Mouse (Mus musculus) brain, embryonic 18.5 days (tissue): ENCODE results near the gene Hoxb3.

Experiments used
- DNase-seq: peaks from one replicate; pipeline ENCODE4 v3.0.0-alpha.2; 2012; ENCODE audit warnings: low read depth, low spot score

Gene Hoxb3

DNA sequence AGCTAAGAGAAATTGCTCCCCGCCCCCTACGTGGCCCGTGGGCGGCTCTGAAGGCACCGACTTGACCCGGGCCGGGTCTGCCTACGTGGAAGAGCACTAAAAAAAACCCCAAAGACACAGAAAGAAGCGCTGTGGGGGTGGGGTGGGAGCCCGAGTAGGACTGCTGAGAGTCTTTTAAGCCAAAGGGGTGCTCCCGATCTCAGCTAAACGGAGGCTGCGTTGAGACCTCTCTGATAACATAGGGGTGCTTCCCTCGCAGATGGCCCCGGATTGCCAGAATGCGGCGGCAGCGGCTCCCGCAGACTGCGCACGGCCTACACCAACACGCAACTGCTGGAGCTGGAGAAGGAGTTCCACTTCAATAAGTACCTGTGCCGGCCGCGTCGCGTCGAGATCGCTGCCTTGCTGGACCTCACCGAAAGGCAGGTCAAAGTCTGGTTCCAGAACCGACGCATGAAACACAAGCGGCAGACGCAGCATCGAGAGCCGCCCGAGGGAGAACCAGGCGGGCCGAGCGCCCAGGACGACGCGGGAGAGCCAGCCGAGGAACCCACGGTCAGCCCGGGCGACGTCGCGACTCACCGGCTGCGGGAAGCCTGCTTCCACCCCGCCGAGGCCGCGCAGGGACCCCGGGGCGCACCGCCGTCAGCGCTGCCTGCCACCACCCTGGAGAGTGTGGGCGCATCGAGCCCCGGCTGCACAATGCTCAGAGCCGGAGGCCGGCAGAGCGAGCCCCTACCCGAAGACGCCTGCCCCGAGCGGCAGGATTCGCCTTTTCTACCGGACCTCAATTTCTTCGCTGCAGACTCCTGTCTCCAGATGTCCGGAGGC lies 29.8 kb downstream of the Hoxb3 start:
- DNase-seq, result no peak

DNA sequence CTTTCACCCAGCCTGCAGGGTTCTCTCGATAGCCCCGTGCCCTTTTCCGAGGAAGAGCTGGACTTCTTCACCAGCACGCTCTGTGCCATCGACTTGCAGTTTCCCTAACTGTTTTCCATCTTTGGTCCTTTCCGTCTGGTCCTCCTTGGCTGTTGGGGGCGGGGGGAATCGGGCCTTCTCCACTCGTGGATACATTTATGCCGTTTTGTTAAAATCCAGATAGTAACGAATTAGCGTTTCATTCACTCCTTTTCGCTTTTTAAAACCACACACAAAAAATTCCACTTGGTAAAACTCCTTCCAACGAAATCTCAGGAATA lies 30.4 kb downstream of the Hoxb3 start:
- DNase-seq, result no peak

DNA sequence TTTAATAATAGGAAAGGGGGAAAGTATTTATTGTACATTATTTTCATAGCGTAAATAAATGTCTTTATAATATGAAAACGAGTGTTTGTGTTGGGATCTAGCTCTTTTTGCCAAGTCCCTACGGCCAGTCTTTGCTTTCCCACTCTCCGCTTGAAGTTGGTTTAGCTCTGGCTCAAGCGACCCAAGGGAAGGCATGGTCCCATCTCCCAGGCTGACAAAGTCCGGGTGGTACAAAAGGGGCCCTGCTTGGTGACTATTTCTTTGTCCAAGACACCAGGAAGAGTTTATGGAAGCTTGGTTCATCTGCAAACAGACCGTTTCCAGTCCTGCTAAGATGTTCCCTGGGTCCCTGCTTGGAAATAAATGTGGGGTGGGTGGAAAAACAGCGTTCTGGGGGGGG lies 30.8 kb downstream of the Hoxb3 start:
- DNase-seq, result no peak

DNA sequence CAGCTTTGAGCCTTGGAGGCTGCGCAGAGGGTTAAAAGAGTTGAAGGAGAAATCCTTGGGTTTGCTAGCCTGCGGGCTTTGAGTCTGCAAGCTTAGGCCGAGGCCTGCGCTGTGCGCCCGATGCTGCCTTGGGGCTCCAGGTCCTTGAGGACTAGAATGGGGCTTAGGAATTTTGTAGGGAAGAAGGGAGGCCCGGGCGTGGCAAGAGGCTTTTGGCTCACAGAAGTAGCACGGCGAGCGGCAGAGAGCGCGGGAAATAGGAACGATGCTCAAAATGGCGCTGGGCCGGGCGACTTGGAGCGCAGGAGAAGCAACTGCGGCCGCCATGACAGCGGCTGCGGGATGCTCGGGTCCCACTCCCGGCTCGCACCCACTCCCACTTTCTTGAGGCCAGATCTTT lies 31.2 kb downstream of the Hoxb3 start:
- no peak for DNase-seq

DNA sequence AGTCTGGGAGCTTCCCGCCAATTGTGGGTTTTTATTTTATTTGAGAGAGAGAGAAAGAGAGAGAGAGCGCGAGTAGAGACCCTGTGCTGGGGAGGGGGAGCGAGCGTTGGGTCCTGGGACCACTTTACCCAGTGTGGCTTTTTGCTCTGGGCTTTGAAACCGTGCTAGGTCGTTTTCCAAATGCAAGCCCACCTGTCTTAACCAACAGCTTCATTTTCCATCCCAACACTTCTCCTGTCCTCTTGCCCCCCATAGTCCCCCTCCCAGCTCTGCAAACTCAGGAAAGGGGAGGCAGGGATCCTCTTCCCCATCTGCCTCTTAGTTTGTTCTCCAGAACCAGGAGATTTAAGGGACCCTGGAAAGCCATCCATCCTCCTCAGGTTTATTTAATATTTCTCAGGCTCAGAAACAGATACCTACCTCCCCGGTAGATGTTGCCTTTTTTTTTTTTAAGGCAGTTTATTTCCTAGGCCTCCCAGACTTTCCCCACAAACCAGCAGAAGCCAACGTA lies 31.7 kb downstream of the Hoxb3 start:
- DNase-seq, result no peak

- DNase-seq, result no peak
Measured at GRCm38 (mm10) chr11:96363807-96364206, 40.7 kb downstream of the Hoxb3 start.

GRCm38 (mm10) chr11:96365441-96366091 lies 42.4 kb downstream of the Hoxb3 start, which contains the start of gene Hoxb1:
Hoxb1 (plus strand) TSS chr11:96365752.
- no peak for DNase-seq

DNA sequence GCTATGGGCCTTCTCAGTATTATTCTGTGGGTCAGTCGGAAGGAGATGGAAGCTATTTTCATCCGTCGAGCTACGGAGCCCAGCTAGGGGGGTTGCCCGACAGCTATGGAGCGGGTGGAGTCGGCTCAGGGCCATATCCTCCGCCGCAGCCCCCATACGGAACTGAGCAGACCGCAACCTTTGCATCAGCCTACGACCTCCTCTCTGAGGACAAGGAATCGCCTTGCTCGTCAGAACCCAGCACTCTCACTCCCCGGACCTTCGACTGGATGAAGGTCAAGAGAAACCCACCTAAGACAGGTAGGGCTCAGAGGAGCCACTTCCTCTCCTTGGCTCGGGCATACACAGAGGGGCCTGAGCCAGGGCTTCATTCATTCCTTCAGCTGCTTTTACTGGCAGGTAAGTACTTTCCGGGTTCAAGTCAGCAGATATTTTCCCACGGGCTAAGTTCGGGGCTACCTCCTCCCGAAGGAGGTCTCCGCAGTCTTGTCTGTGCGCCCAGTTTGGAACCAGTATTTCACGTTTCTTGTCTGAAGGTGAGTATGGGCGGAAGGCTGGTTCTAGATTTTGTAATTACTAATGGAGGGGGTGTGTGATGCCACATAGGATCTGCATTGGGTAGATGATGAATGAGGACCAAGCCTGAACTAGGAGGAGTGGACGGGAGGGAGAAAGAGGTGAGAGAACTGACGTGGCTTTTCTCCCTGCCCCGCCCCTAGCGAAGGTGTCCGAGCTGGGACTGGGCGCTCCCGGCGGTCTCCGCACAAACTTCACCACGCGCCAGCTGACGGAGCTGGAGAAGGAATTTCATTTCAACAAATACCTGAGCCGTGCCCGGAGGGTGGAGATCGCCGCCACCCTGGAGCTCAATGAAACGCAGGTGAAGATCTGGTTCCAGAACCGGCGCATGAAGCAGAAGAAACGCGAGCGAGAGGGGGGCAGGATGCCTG lies 43.2 kb downstream of the Hoxb3 start:
- no peak for DNase-seq

DNA sequence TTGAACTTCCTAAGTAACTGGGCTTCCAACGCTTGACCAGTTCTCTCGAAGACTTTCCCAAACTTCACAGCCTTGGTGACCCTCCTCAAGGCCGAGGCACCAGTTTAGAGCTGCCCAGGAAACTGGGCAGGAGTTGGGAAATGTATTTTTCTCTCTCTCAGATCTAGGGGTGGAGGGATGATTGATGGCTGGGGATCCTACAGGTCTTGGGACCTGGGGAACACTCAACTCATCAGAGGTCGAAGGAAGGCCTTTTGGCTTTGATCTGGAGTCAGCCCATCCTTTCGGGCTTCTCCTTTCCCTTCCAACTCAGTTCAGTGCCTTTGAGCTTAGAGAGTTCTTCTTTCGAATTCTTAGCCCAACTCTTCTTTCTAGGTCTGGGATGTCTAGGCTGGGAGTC lies 44.0 kb downstream of the Hoxb3 start:
- DNase-seq, result no peak

DNA sequence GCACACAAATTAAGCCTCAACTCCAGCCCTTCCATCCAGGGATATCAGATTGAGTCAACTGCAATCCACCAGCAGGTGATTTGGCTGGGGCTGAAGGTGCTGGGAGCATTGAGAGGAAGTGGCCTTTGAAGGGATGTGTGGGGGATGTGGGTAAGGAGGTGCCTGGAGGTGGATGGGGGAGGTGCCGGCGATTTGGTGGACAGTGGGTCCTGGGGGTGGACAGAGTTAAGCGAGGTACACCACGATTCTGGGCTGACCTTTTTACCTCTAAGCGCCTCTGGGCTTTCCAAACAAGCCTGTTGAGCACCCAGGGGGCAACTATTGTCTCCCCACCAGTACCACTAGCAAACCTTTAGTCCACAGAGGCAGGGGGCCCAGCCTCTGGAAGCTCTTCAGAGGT lies 45.6 kb downstream of the Hoxb3 start:
- no peak for DNase-seq

DNA sequence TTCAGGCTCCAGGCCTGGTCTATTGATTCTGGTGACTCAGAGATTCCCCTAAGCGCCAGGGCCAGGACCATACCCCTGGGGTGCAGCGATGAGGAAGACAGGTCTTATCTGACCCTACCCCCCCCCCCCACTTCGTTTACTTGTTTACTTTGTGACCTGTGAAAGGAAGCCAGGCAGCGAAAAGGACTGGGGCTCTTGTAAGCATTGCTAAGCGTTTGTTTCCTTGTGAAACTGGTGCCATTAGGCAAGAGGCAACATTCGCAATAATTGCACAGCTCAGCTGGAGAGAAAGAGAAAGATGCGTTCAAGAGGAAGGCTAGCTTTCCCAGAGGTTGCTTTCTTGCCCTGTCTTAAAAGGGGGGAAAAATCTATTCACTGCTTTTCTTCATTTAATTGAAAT lies 46.0 kb downstream of the Hoxb3 start:
- DNase-seq, result no peak

DNA sequence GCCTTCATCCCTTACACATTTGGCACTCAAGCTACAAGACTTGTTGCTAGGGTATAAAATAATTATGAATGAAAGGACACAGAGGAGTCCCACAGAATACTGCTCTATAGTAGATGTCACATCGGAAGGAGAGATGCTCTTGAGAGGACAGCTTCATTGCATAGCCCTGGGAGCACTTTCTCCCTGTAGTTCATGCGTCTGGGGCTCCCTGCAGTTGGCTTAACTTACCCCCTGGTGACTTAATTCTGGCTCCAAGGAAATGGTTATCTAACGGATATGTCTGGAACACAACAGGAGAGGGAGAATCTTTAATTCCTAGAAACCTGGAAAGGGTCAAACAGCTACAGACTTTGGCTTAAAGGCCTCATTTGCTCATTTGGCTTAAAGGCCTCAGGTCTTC lies 48.6 kb downstream of the Hoxb3 start:
- DNase-seq, result no peak

GRCm38 (mm10) chr11:96372519-96372918 lies 49.4 kb downstream of the Hoxb3 start:
- DNase-seq, result no peak

DNA sequence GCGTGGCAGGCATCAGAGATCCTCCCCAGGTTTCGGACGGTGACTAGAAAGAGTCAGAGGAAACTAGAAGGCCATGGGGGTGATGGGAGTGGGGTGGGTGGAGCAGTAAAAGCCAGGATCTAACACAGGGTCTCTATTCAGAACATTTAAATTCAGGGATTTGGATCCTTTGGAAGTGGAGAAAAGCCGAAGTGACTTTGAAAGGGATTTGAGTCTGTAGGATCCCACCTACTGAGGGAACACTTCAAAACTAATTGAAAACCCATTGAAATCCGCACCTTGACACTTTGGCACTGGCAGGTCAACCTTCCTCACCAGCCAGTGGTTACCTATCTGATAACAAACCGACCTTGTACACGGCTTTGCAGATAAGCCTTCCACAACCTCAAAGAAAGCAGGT lies 51.7 kb downstream of the Hoxb3 start:
- no peak for DNase-seq

GRCm38 (mm10) chr11:96383381-96383780 lies 60.3 kb downstream of the Hoxb3 start:
- DNase-seq, result no peak

DNA sequence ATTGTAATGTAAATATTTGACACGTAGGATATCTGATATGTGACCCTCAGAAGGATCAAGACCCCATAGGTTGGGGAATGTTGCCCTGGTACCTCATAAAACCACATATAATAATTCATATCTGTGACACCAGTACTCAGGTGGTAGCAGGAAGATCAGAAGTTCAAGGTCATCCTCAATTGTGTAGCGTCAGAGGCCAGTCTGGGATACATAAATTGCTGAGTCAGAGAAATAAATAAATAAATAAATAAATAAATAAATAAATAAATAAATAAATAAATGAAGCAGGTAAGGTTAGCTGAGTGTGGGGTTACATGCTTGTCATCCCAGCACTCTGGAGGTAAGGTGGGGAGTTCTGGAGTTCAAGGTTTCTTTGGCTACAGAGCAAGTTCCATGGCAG lies 64.5 kb downstream of the Hoxb3 start:
- no peak for DNase-seq

DNA sequence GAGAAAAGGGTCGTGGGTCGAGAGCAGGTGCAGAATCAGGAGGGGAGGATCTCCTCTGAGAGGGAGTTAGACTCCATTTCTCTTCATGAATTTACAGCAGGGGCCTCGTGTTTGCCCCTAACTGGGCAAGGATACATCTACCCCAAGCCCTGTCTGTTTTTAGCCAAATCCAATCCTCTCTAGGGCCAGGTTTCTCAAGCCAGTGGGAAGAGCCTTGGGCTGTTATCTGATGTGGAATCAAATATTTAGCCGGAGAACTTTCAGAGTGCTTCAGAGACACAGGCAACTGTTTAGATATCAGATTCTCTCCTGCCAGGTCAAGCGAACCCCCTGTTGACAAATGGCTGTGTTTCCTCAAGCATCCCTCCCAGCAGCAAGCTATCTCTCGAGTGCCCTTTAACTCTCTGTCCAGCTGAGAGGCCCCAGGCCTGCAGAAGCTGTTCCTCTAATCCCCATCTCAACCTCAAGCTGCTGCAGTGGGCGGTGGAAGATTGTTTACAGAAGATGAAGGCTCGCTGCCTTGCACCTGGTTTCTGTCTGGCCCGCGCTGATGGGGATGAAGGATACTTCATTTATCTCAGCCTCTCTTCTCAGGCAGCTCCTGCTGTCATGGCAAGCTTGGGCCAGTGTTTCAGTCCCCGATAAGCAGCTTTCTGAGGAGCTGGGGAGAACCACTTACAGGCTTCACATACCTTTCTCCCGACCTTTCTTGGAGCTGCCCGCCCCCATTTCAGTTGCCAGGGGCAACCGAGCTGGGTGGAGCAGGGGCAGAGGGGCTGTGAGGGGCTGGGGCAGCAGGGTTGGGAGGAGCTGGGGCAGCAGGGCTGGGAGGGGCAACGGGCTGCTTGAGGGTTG lies 73.9 kb downstream of the Hoxb3 start:
- no peak for DNase-seq
